Mouse (Mus musculus) CH12.LX (cell line): ENCODE data around the gene 2810408A11Rik.

ENCODE experiments used
- CHD2 ChIP-seq: IDR thresholded peaks from 2 replicates; pipeline ENCODE4 v1.6.1; 2011; ENCODE audit warnings: low read length, improper control_type of control experiment
- CTCF ChIP-seq, 2 experiments: IDR thresholded peaks in 1 of 2; conservative IDR thresholded peaks in 1 of 2; 2 replicates each; pipeline ENCODE4 v1.5.1; 2011 to 2012; ENCODE audit warnings: low read depth in 2 of 2, low read length in 2 of 2, improper control_type of control experiment in 1 of 2, inconsistent platforms in 1 of 2, mild to moderate bottlenecking in 1 of 2, moderate library complexity in 1 of 2
- EP300 ChIP-seq: IDR thresholded peaks from 2 replicates; pipeline ENCODE4 v1.6.1; 2011; ENCODE audit warnings: low read length, improper control_type of control experiment
- ETS1 ChIP-seq: conservative IDR thresholded peaks from 2 replicates; pipeline ENCODE4 v1.6.1; 2012; ENCODE audit warnings: low read depth, mild to moderate bottlenecking, inconsistent platforms, low read length, improper control_type of control experiment, moderate library complexity
- HCFC1 ChIP-seq: IDR thresholded peaks from 2 replicates; pipeline ENCODE4 v1.6.1; 2012; ENCODE audit warnings: low read depth, mild to moderate bottlenecking, inconsistent platforms, low read length, improper control_type of control experiment
- MAZ ChIP-seq: IDR thresholded peaks from 2 replicates; pipeline ENCODE4 v1.6.1; 2012; ENCODE audit warnings: low read depth, mild to moderate bottlenecking, inconsistent platforms, low read length, improper control_type of control experiment, moderate library complexity
- POLR2A ChIP-seq: IDR thresholded peaks from 2 replicates; pipeline ENCODE4 v1.6.1; 2011; ENCODE audit warnings: low read depth, mild to moderate bottlenecking, improper control_type of control experiment, low read length
- UBTF ChIP-seq: IDR thresholded peaks from 2 replicates; pipeline ENCODE4 v1.6.1; 2012; ENCODE audit warnings: low read depth, mild to moderate bottlenecking, inconsistent platforms, low read length, improper control_type of control experiment, moderate library complexity
- USF1 ChIP-seq: IDR thresholded peaks from 2 replicates; pipeline ENCODE4 v1.6.1; 2014; ENCODE audit warnings: low read depth, mild to moderate bottlenecking, inconsistent platforms, low read length, improper control_type of control experiment
- USF2 ChIP-seq: conservative IDR thresholded peaks from 2 replicates; pipeline ENCODE4 v1.6.1; 2011; ENCODE audit warnings: low read depth, low read length, improper control_type of control experiment
- ZKSCAN1 ChIP-seq: IDR thresholded peaks from 2 replicates; pipeline ENCODE4 v1.6.1; 2012; ENCODE audit warnings: low read depth, inconsistent platforms, low read length, improper control_type of control experiment, borderline replicate concordance

DNA sequence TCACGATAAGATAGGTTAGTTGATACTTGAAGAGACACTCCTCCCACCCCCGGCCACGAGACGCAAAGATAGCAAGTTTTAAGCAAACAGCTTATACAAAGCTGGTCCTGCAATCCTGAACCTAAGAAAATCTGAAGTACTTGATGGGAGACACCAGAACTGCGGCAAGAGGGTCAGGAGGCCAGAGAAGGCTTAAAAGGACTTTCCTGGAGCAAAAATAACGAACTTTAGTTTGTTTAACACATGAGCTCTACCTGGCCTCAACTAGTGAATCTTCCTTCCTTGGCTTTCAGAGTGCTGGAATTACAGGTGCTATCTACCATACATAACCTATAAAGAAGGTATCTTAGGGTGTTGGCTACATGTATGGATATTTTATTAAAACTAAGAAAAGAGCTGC lies 33.9 kb upstream of the 2810408A11Rik start:
- TF ChIP-seq HCFC1 = no peak; the same call in 1 of the 2 replicates
- no peak for TF ChIP-seq CTCF (conservative IDR thresholded peaks at IDR 0.05 in 1 of 2, IDR thresholded peaks at IDR 0.05 in 1 of 2; ENCODE audit: low read depth in 2 of 2, low read length in 2 of 2)
- TF ChIP-seq USF1 = no peak
- no peak for TF ChIP-seq CHD2
- no peak for TF ChIP-seq EP300
- TF ChIP-seq USF2 = no peak
- no peak for TF ChIP-seq UBTF
- no peak for TF ChIP-seq ETS1
- TF ChIP-seq ZKSCAN1 = no peak
- no peak for TF ChIP-seq POLR2A
- TF ChIP-seq MAZ = no peak
